Mouse (Mus musculus): ENCODE measurements around the gene Larp4.

DNA sequence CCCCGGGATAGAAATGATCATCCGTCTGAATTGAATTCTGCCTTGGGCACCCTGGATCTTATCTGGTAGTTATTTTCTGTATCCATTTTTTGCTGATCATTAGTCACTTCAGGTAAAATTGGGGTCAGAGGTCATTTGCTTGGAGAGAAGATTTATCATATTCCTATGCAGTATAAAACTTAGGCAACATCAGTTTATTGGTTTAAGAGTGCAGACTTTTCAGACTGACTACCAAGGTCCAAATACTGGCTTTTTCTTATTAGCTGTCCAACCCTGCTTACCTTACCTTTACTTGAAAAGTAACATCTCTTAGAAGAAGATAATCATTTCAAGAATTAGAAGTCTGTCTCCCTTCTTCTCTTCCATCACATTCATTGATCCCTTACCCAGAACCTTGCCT is 9.8 kb downstream of the Larp4 start:
- TF ChIP-seq CTCF (IDR thresholded peaks at IDR 0.05; ENCODE audit: low read depth) (no peak), EP300 (IDR thresholded peaks at IDR 0.05; ENCODE audit: low read depth) (no peak)
